Mouse (Mus musculus) heart, postnatal 0 days (tissue): ENCODE measurements around the gene Frem1. TPM values are rescaled to one million over a fixed set of nuclear protein-coding genes. Genes with fewer than 3 reads are reported as not detected.

ENCODE experiments used
- ATAC-seq: fragments of 200-750 bp; cut with Nextera tagmentation; 2 replicates; pipeline ENCODE4 v1.8.0; 2017; ENCODE audit warnings: low read depth, moderate number of reproducible peaks, moderate library complexity; ENCODE audit not compliant: insufficient read depth
- DNase-seq: peaks from one replicate; pipeline ENCODE4 v3.0.0-alpha.2; 2016; ENCODE audit warnings: low spot score
- H3K27ac ChIP-seq: fragments of 300-500 bp; sonication (generic); 2 replicates; pipeline ENCODE4 v1.5.1; 2014; ENCODE audit warnings: low read depth, mild to moderate bottlenecking
- H3K27me3 ChIP-seq: fragments of 300-500 bp; sonication (generic); 2 replicates; pipeline ENCODE4 v1.6.1; 2014; ENCODE audit warnings: low read length, mixed read lengths; ENCODE audit not compliant: control insufficient read depth, insufficient read depth
- H3K36me3 ChIP-seq: fragments of 300-500 bp; sonication (generic); replicated peaks from 2 replicates; pipeline ENCODE4 v1.6.1; 2014; ENCODE audit warnings: low read length, mixed read lengths; ENCODE audit not compliant: control insufficient read depth, insufficient read depth
- H3K4me1 ChIP-seq: fragments of 300-500 bp; sonication (generic); 2 replicates; pipeline ENCODE4 v1.6.1; 2014; ENCODE audit warnings: antibody characterized with exemption; ENCODE audit not compliant: control insufficient read depth, insufficient read depth
- H3K4me2 ChIP-seq: fragments of 300-500 bp; sonication (generic); 2 replicates; pipeline ENCODE4 v1.6.1; 2014; ENCODE audit warnings: low read depth, mild to moderate bottlenecking, low read length, moderate library complexity
- H3K4me3 ChIP-seq: fragments of 300-500 bp; sonication (generic); 2 replicates; pipeline ENCODE4 v1.5.1; 2014; ENCODE audit warnings: low read depth, low read length
- H3K9ac ChIP-seq: fragments of 300-500 bp; sonication (generic); replicated peaks from 2 replicates; pipeline ENCODE4 v1.6.1; 2014; ENCODE audit warnings: low read depth, low read length, mixed read lengths
- H3K9me3 ChIP-seq: fragments of 300-500 bp; sonication (generic); replicated peaks from 2 replicates; pipeline ENCODE4 v1.6.1; 2016; ENCODE audit warnings: low read length; ENCODE audit not compliant: control insufficient read depth
- CTCF ChIP-seq: IDR thresholded peaks from 2 replicates; pipeline ENCODE4 v1.5.1; 2016; ENCODE audit warnings: antibody characterized with exemption, control low read depth, low read depth
- EP300 ChIP-seq: IDR thresholded peaks from 2 replicates; pipeline ENCODE4 v1.6.1; 2016; ENCODE audit warnings: antibody characterized with exemption, low read depth
- WGBS: fragments of 180-500 bp; shearing (Covaris S2); extraction: QIAGEN DNeasy Blood & Tissue Kit; methylation state at CpG from one replicate; pipeline ENCODE4 v1.1.7; 2014; 5-methylcytosine and 5-hydroxymethylcytosine counted together
- polyA plus RNA-seq: library from polyadenylated mRNA; unstranded; fragments of >200 nt; fragmentation: Nextera tagmentation; extraction: Ambion mirVana; gene quantifications from 2 replicates; pipeline ENCODE4 v1.2.1, GENCODE M21; 2015
- total RNA-seq: library from RNA; depleted of rRNA; stranded (reverse); fragments of >200 nt; gene quantifications from 2 replicates; pipeline ENCODE4 v1.2.3, GENCODE M21; 2014; ENCODE audit warnings: low replicate concordance

Gene Frem1
- total and polyA plus RNA-seq, 2 experiments from 2014 or later, result 1.1 to 10.3 TPM

GRCm38 (mm10) chr4:82867111-82867510, 185.0 kb downstream of the Frem1 start:
- TF ChIP-seq CTCF (no peak), EP300 (no peak)
- Histone ChIP-seq H3K4me2 (no peak overlapping the region), H3K9ac (no peak overlapping the region), H3K27me3 (no peaks in the 10 kb centered on the region), H3K9me3 (no peaks in the 10 kb centered on the region), H3K4me3 (no peak overlapping the region), H3K4me1 (no peaks in the 10 kb centered on the region), H3K27ac (peak overlapping the region; percentile 61), H3K36me3 (no peaks in the 10 kb centered on the region)
- DNase-seq (peak; percentile 57), ATAC-seq (no peak)
- 40% methylated on average over 4 of the region's 4 CpGs for WGBS

GRCm38 (mm10) chr4:82864974-82865699, 187.0 kb downstream of the Frem1 start:
- no peaks in the 10 kb centered on the region for H3K4me1 ChIP-seq
- DNase-seq (no peak), ATAC-seq (no peak)
- no peaks in the 10 kb centered on the region for H3K36me3 ChIP-seq
- H3K27me3 ChIP-seq, result no peaks in the 10 kb centered on the region
- no peak overlapping the region for H3K9ac ChIP-seq
- H3K4me3 ChIP-seq, result no peak overlapping the region
- no peak for TF ChIP-seq EP300
- TF ChIP-seq CTCF, result no peak
- WGBS, result 66% methylated on average over 8 of the region's 8 CpGs
- no peak overlapping the region for H3K4me2 ChIP-seq
- no peak overlapping the region for H3K27ac ChIP-seq
- H3K9me3 ChIP-seq, result no peaks in the 10 kb centered on the region

GRCm38 (mm10) chr4:82863316-82863715, 188.8 kb downstream of the Frem1 start:
- H3K27ac ChIP-seq, result no peak overlapping the region
- peaks cover 7% of the 10 kb centered on the region; the same call in 1 of the 2 replicates for H3K4me1 ChIP-seq
- ATAC-seq (no peak), DNase-seq (no peak)
- WGBS, result 88% methylated on average over 8 of the region's 8 CpGs
- no peak for TF ChIP-seq CTCF
- TF ChIP-seq EP300, result no peak
- H3K9me3 ChIP-seq, result no peaks in the 10 kb centered on the region
- no peak overlapping the region for H3K4me3 ChIP-seq
- no peaks in the 10 kb centered on the region for H3K27me3 ChIP-seq
- no peak overlapping the region for H3K4me2 ChIP-seq
- H3K36me3 ChIP-seq, result no peaks in the 10 kb centered on the region
- H3K9ac ChIP-seq, result no peak overlapping the region

- WGBS, result 87% methylated on average over 2 of the region's 2 CpGs
- Histone ChIP-seq H3K27ac (no peak overlapping the region), H3K9me3 (no peaks in the 10 kb centered on the region), H3K36me3 (no peaks in the 10 kb centered on the region), H3K4me3 (no peak overlapping the region), H3K4me1 (peaks cover 8% of the 10 kb centered on the region; the same call in 1 of the 2 replicates), H3K9ac (no peak overlapping the region), H3K4me2 (no peak overlapping the region), H3K27me3 (no peaks in the 10 kb centered on the region)
- TF ChIP-seq EP300, result no peak
- TF ChIP-seq CTCF, result no peak
- no peak for DNase-seq
- no peak for ATAC-seq
These were observed 190.7 kb downstream of the Frem1 start for GRCm38 (mm10) chr4:82861451-82861850.

GRCm38 (mm10) chr4:82860566-82860965, 191.6 kb downstream of the Frem1 start:
- no peaks in the 10 kb centered on the region for H3K9me3 ChIP-seq
- H3K9ac ChIP-seq, result no peak overlapping the region
- H3K4me3 ChIP-seq, result no peak overlapping the region
- ATAC-seq, result no peak
- no peak for DNase-seq
- peaks cover 8% of the 10 kb centered on the region; the same call in 1 of the 2 replicates for H3K4me1 ChIP-seq
- H3K36me3 ChIP-seq, result no peaks in the 10 kb centered on the region
- H3K27ac ChIP-seq, result 0 out of 2 replicates have a peak overlapping the region, but pooled peaks have one; percentile 15
- no peaks in the 10 kb centered on the region for H3K27me3 ChIP-seq
- TF ChIP-seq CTCF (no peak), EP300 (no peak)
- 30% methylated on average over 3 of the region's 3 CpGs for WGBS
- no peak overlapping the region for H3K4me2 ChIP-seq
